11 mouse cellular contexts compared by ENCODE assay signal in genomic region chr12:79898198-79898930, GRCm38 (mm10).
DNase-seq lines count a peak whose midpoint lies in the region; ATAC-seq and TF ChIP-seq lines count a peak whose summit lies in the region.
"Had no signal": no experiment of that assay in that cellular context is flagged by ENCODE, and none has a peak within 500 bp of the region (broad histone marks: within the 10 kb centered on the region; RNA-seq: fewer than 3 reads in every experiment).

No protein-coding gene starts in this region.

- peaks cover 63% of the 10 kb centered on the region for H3K4me1 ChIP-seq in hindbrain, embryonic 10.5 days (replicated peaks)
- H3K4me1 ChIP-seq in hindbrain, embryonic 12.5 days, result peaks cover 40% of the 10 kb centered on the region
- H3K4me1 ChIP-seq in embryonic facial prominence, embryonic 14.5 days (ENCODE audit: control insufficient read depth, insufficient read depth, low read length), result peaks cover 35% of the 10 kb centered on the region
- peaks cover 47% of the 10 kb centered on the region for H3K4me1 ChIP-seq in limb, embryonic 15.5 days
- H3K4me1 ChIP-seq in liver, embryonic 11.5 days (replicated peaks; ENCODE audit: control insufficient read depth, insufficient read depth, low read length), result peaks cover 9% of the 10 kb centered on the region; the same call in 1 of the 2 replicates

- no peak overlapping the region for H3K4me3 ChIP-seq in hindbrain, embryonic 10.5 days
- H3K4me3 ChIP-seq in hindbrain, embryonic 12.5 days, result no peak overlapping the region
- no peak overlapping the region for H3K4me3 ChIP-seq in embryonic facial prominence, embryonic 14.5 days (ENCODE audit: low read depth, low read length)
- H3K4me3 ChIP-seq in limb, embryonic 15.5 days, result no peak overlapping the region
- no peak overlapping the region for H3K4me3 ChIP-seq in left cerebral cortex, adult 2 months
- H3K4me3 ChIP-seq in liver, embryonic 11.5 days (ENCODE audit: low read depth, low read length), result no peak overlapping the region
- H3K4me3 ChIP-seq: myocyte had no signal

- H3K27ac ChIP-seq in hindbrain, embryonic 10.5 days, result peak overlapping the region; percentile 77
- H3K27ac ChIP-seq in hindbrain, embryonic 12.5 days, result no peak overlapping the region; the same call in 1 of the 2 replicates
- peak overlapping the region; percentile 17 for H3K27ac ChIP-seq in embryonic facial prominence, embryonic 14.5 days (replicated peaks; ENCODE audit: low read depth, low read length)
- H3K27ac ChIP-seq in limb, embryonic 15.5 days, result peak overlapping the region; percentile 65
- no peak overlapping the region for H3K27ac ChIP-seq in left cerebral cortex, adult 2 months
- H3K27ac ChIP-seq in liver, embryonic 11.5 days (ENCODE audit: low read depth, low read length), result no peak overlapping the region

- intact Hi-C loops in left cerebral cortex, adult 2 months (cut with DNase I), result no loop called here

- WGBS in hindbrain, embryonic 10.5 days, result 28% methylated on average over 12 of the region's 12 CpGs
- WGBS in hindbrain, embryonic 12.5 days, result 14% methylated on average over 12 of the region's 12 CpGs
- WGBS in embryonic facial prominence, embryonic 14.5 days, result 27% methylated on average over 12 of the region's 12 CpGs
- WGBS in limb, embryonic 15.5 days, result 13% methylated on average over 12 of the region's 12 CpGs
- 24% methylated on average over 12 of the region's 12 CpGs for WGBS in liver, embryonic 11.5 days

- no peak for TF ChIP-seq CTCF in left cerebral cortex, adult 2 months (IDR thresholded peaks at IDR 0.05)

- peaks cover 11% of the 10 kb centered on the region for H3K27me3 ChIP-seq in hindbrain, embryonic 10.5 days (ENCODE audit: insufficient read depth, poor library complexity, severe bottlenecking)
- H3K27me3 ChIP-seq in hindbrain, embryonic 12.5 days, result no peaks in the 10 kb centered on the region
- no peaks in the 10 kb centered on the region for H3K27me3 ChIP-seq in embryonic facial prominence, embryonic 14.5 days (replicated peaks; ENCODE audit: control insufficient read depth, insufficient read depth, low read length)
- no peaks in the 10 kb centered on the region for H3K27me3 ChIP-seq in limb, embryonic 15.5 days
- H3K27me3 ChIP-seq in liver, embryonic 11.5 days (replicated peaks; ENCODE audit: control insufficient read depth, insufficient read depth, low read length), result no peaks in the 10 kb centered on the region
- H3K27me3 ChIP-seq: Patski had no signal

- no peak overlapping the region for H3K9ac ChIP-seq in hindbrain, embryonic 12.5 days
- H3K9ac ChIP-seq in embryonic facial prominence, embryonic 14.5 days (ENCODE audit: low read depth, low read length), result no peak overlapping the region
- no peak overlapping the region for H3K9ac ChIP-seq in limb, embryonic 15.5 days
- no peak overlapping the region for H3K9ac ChIP-seq in liver, embryonic 11.5 days (ENCODE audit: low read depth, low read length)

- H3K9me3 ChIP-seq in hindbrain, embryonic 10.5 days, result peaks cover 7% of the 10 kb centered on the region; the same call in 1 of the 2 replicates
- peaks cover 4% of the 10 kb centered on the region; the same call in 1 of the 2 replicates for H3K9me3 ChIP-seq in hindbrain, embryonic 12.5 days (replicated peaks)
- H3K9me3 ChIP-seq in embryonic facial prominence, embryonic 14.5 days (ENCODE audit: control insufficient read depth, low read length), result no peaks in the 10 kb centered on the region
- H3K9me3 ChIP-seq in limb, embryonic 15.5 days, result no peaks in the 10 kb centered on the region
- H3K9me3 ChIP-seq in liver, embryonic 11.5 days (ENCODE audit: control insufficient read depth, low read length), result no peaks in the 10 kb centered on the region

- no peak overlapping the region for H3K4me2 ChIP-seq in hindbrain, embryonic 12.5 days (replicated peaks)
- H3K4me2 ChIP-seq in embryonic facial prominence, embryonic 14.5 days (ENCODE audit: low read depth, low read length), result no peak overlapping the region
- H3K4me2 ChIP-seq in limb, embryonic 15.5 days, result no peak overlapping the region
- no peak overlapping the region for H3K4me2 ChIP-seq in liver, embryonic 11.5 days

- DNase-seq in hindbrain, embryonic 10.5 days (ENCODE audit: low spot score), result no peak
- DNase-seq in adrenal gland, postnatal 36 days, result peak; percentile 59 to 61
- no peak for DNase-seq in embryonic facial prominence, embryonic 14.5 days (ENCODE audit: low spot score)
- DNase-seq in left cerebral cortex, adult 2 months (ENCODE audit: extremely low spot score in 1 of 2, low spot score in 2 of 2), result no peak
- no peak for DNase-seq in layer of hippocampus, adult 18-20 months (ENCODE audit: low spot score in 2 of 2)
- DNase-seq in liver, embryonic 11.5 days (ENCODE audit: low spot score), result no peak
- DNase-seq: gastrocnemius, postnatal 10 days had no signal

- ATAC-seq in hindbrain, embryonic 12.5 days (ENCODE audit: low FRiP score), result no peak
- ATAC-seq in embryonic facial prominence, embryonic 14.5 days (ENCODE audit: low read depth), result no peak
- ATAC-seq in limb, embryonic 15.5 days (ENCODE audit: insufficient number of reproducible peaks, low FRiP score, low TSS enrichment, low read depth), result no peak
- no peak for ATAC-seq in liver, embryonic 11.5 days (replicated peaks; ENCODE audit: low FRiP score)
- ATAC-seq: Patski had no signal

- peaks cover 7% of the 10 kb centered on the region; the same call in 1 of the 2 replicates for H3K36me3 ChIP-seq in hindbrain, embryonic 10.5 days
- no peaks in the 10 kb centered on the region for H3K36me3 ChIP-seq in hindbrain, embryonic 12.5 days
- H3K36me3 ChIP-seq in embryonic facial prominence, embryonic 14.5 days (ENCODE audit: control insufficient read depth, insufficient read depth, low read length), result no peaks in the 10 kb centered on the region
- H3K36me3 ChIP-seq in limb, embryonic 15.5 days, result no peaks in the 10 kb centered on the region
- no peaks in the 10 kb centered on the region for H3K36me3 ChIP-seq in liver, embryonic 11.5 days (ENCODE audit: control insufficient read depth, insufficient read depth, low read length)

Comparison
In these comparisons a context has a peak if more than half of its experiments do, and no peak if none do; other contexts are left out.
1. H3K27ac ChIP-seq: peak in hindbrain, embryonic 10.5 days (single experiment), embryonic facial prominence, embryonic 14.5 days (single experiment) and limb, embryonic 15.5 days (single experiment); none in hindbrain, embryonic 12.5 days (single experiment), left cerebral cortex, adult 2 months (single experiment) and liver, embryonic 11.5 days (single experiment).
2. DNase-seq: peak in adrenal gland, postnatal 36 days (2 of 2); none in hindbrain, embryonic 10.5 days (single experiment), embryonic facial prominence, embryonic 14.5 days (single experiment), left cerebral cortex, adult 2 months (0 of 2), layer of hippocampus, adult 18-20 months (0 of 2) and liver, embryonic 11.5 days (single experiment).